Mouse (Mus musculus): ENCODE results near the gene Galnt15. TPM values are rescaled to one million over a fixed set of nuclear protein-coding genes. Genes with fewer than 3 reads are reported as not detected.

Galnt15 gene
- polyA plus RNA-seq, 1 experiment, result not detected

GRCm38 (mm10) chr14:32105663-32106062 is 76.9 kb downstream of the Galnt15 start:
- Histone ChIP-seq H3K4me3 (ENCODE audit: low read depth, low read length) (no peak overlapping the region), H3K36me3 (ENCODE audit: control insufficient read depth, insufficient read depth, low read length, poor library complexity, severe bottlenecking) (peaks cover 17% of the 10 kb centered on the region), H3K9ac (ENCODE audit: low read depth, poor library complexity, severe bottlenecking) (no peak overlapping the region), H3K27me3 (ENCODE audit: control insufficient read depth, insufficient read depth, low read length, poor library complexity, severe bottlenecking) (no peaks in the 10 kb centered on the region), H3K4me1 (ENCODE audit: control insufficient read depth, insufficient read depth, low read length) (no peaks in the 10 kb centered on the region), H3K9me3 (replicated peaks; ENCODE audit: control insufficient read depth, insufficient read depth, low read length, poor library complexity, severe bottlenecking) (no peaks in the 10 kb centered on the region), H3K27ac (ENCODE audit: insufficient read depth, low read length) (no peak overlapping the region)
- TF ChIP-seq POLR2A (IDR thresholded peaks at IDR 0.05; ENCODE audit: insufficient read depth, low read length) (no peak), CTCF (IDR thresholded peaks at IDR 0.05; ENCODE audit: low read depth, low read length) (no peak), EP300 (IDR thresholded peaks at IDR 0.05; ENCODE audit: insufficient read depth, low read depth, low read length) (no peak)

- H3K9me3 ChIP-seq (replicated peaks; ENCODE audit: control insufficient read depth, insufficient read depth, low read length, poor library complexity, severe bottlenecking), result no peaks in the 10 kb centered on the region
- H3K27ac ChIP-seq (ENCODE audit: insufficient read depth, low read length), result peak overlapping the region; percentile 21; the same call in 1 of the 2 replicates
- no peaks in the 10 kb centered on the region for H3K27me3 ChIP-seq (ENCODE audit: control insufficient read depth, insufficient read depth, low read length, poor library complexity, severe bottlenecking)
- H3K4me1 ChIP-seq (ENCODE audit: control insufficient read depth, insufficient read depth, low read length), result no peaks in the 10 kb centered on the region
- H3K36me3 ChIP-seq (ENCODE audit: control insufficient read depth, insufficient read depth, low read length, poor library complexity, severe bottlenecking), result peaks cover 10% of the 10 kb centered on the region
- 0 out of 2 replicates have a peak, but pooled peaks have one; percentile 37 for TF ChIP-seq EP300 (IDR thresholded peaks at IDR 0.05; ENCODE audit: insufficient read depth, low read depth, low read length)
- no peak for TF ChIP-seq CTCF (IDR thresholded peaks at IDR 0.05; ENCODE audit: low read depth, low read length)
- no peak for TF ChIP-seq POLR2A (IDR thresholded peaks at IDR 0.05; ENCODE audit: insufficient read depth, low read length)
- H3K4me3 ChIP-seq (ENCODE audit: low read depth, low read length), result no peak overlapping the region
- H3K9ac ChIP-seq (ENCODE audit: low read depth, poor library complexity, severe bottlenecking), result no peak overlapping the region
These were observed 78.1 kb downstream of the Galnt15 start for GRCm38 (mm10) chr14:32106911-32107310.

Other genes starting within 250 kb of the Galnt15 start
- gene Ankrd28, start 198.3 kb upstream of the Galnt15 start, polyA plus RNA-seq (2011; ENCODE audit: insufficient read depth, insufficient read length, low read depth, missing spikeins), result 83.6 and 104 TPM in 2 replicates
- 36.4 and 40.8 TPM in 2 replicates for gene Oxnad1, start 56.4 kb downstream of the Galnt15 start, polyA plus RNA-seq (2011; ENCODE audit: insufficient read depth, insufficient read length, low read depth, missing spikeins)
- gene Dph3, start 56.7 kb downstream of the Galnt15 start, polyA plus RNA-seq (2011; ENCODE audit: insufficient read depth, insufficient read length, low read depth, missing spikeins), result 55.0 and 58.7 TPM in 2 replicates
- not detected in 2 replicates for gene Msmb, start 113.0 kb downstream of the Galnt15 start, polyA plus RNA-seq (2011; ENCODE audit: insufficient read depth, insufficient read length, low read depth, missing spikeins)
- 119 and 125 TPM in 2 replicates for gene Ncoa4, start 130.9 kb downstream of the Galnt15 start, polyA plus RNA-seq (2011; ENCODE audit: insufficient read depth, insufficient read length, low read depth, missing spikeins)
- gene Timm23, start 172.9 kb downstream of the Galnt15 start, polyA plus RNA-seq (2011; ENCODE audit: insufficient read depth, insufficient read length, low read depth, missing spikeins), result 170 and 189 TPM in 2 replicates
- gene Parg, start 173.0 kb downstream of the Galnt15 start, polyA plus RNA-seq (2011; ENCODE audit: insufficient read depth, insufficient read length, low read depth, missing spikeins), result 73.1 and 78.6 TPM in 2 replicates